Mouse (Mus musculus) testis, adult 2 months (tissue): ENCODE results near the gene Banf2.

Source experiments
- CTCF ChIP-seq: fragments of 200-500 bp; IDR thresholded peaks from 2 replicates; pipeline ENCODE4 v1.5.1; 2012; ENCODE audit warnings: low read depth, mild to moderate bottlenecking, inconsistent platforms, low read length, moderate library complexity; ENCODE audit not compliant: control insufficient read depth, insufficient read depth, insufficient replicate concordance
- POLR2A ChIP-seq: fragments of 200-500 bp; IDR thresholded peaks from 2 replicates; pipeline ENCODE4 v1.6.1; 2012; ENCODE audit warnings: low read depth, mild to moderate bottlenecking, inconsistent platforms, low read length, moderate library complexity; ENCODE audit not compliant: control insufficient read depth

DNA sequence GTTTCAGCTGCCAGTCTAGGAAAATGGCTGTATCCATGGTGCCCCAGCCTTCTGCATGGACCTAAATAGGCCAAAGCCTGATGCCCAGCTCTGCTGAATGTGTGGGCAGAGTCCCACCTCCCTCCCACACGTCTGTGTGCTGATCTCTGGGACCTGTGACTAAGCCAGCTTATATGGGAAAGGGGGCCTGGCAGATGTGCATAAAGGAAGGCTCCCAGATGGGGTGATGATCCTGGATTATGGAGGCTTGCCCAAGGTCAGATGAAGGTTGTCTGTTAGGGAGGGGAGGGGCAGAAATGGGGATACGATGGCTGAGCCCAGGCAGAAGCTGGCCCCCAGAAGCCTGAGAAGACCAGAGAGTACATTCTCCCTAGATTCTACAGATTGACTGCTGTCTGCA lies 85.2 kb downstream of the Banf2 start:
- TF ChIP-seq CTCF (no peak), POLR2A (no peak)
